Mouse (Mus musculus) liver, embryonic 14.5 days (tissue): ENCODE results near the gene Gfpt1. TPM values are rescaled to one million over a fixed set of nuclear protein-coding genes. Genes with fewer than 3 reads are reported as not detected.
A peak's percentile ranks its signal among the peaks of the same experiment; 100 is the strongest.

Experiments used
- ATAC-seq: fragments of 200-750 bp; cut with Nextera tagmentation; 2 replicates; pipeline ENCODE4 v1.8.0; 2017; ENCODE audit warnings: moderate number of reproducible peaks, mild to moderate bottlenecking, moderate library complexity; ENCODE audit not compliant: insufficient read depth
- DNase-seq, 3 experiments: peaks; one replicate each; pipeline ENCODE4 v3.0.0-alpha.2; 2012 to 2013; ENCODE audit warnings: low read depth in 3 of 3, low spot score in 3 of 3
- H3K27ac ChIP-seq: fragments of 300-500 bp; sonication (generic); 2 replicates; pipeline ENCODE4 v1.5.1; 2014; ENCODE audit warnings: moderate library complexity, mild to moderate bottlenecking, control low read depth, inconsistent platforms
- H3K27me3 ChIP-seq: fragments of 300-500 bp; sonication (generic); 2 replicates; pipeline ENCODE4 v1.6.1; 2014; ENCODE audit warnings: mild to moderate bottlenecking, low read length, moderate library complexity; ENCODE audit not compliant: control insufficient read depth, insufficient read depth
- H3K36me3 ChIP-seq: fragments of 300-500 bp; sonication (generic); replicated peaks from 2 replicates; pipeline ENCODE4 v1.6.1; 2014; ENCODE audit warnings: low read depth; ENCODE audit not compliant: control insufficient read depth, insufficient read depth
- H3K4me1 ChIP-seq, 2 experiments: fragments of 200-500 bp in 1 of 2; fragments of 300-500 bp in 1 of 2; sonication (generic) in 1 of 2; replicated peaks; 2 replicates each; pipeline ENCODE4 v1.6.1; 2012 to 2014; ENCODE audit warnings: antibody characterized with exemption in 1 of 2, inconsistent platforms in 1 of 2, low read length in 1 of 2; ENCODE audit not compliant: control insufficient read depth in 2 of 2, insufficient read depth in 2 of 2
- H3K4me2 ChIP-seq: fragments of 300-500 bp; sonication (generic); 2 replicates; pipeline ENCODE4 v1.6.1; 2014; ENCODE audit warnings: low read depth, mild to moderate bottlenecking, control low read depth, moderate library complexity
- H3K4me3 ChIP-seq, 2 experiments: fragments of 200-500 bp in 1 of 2; fragments of 300-500 bp in 1 of 2; sonication (generic) in 1 of 2; 2 replicates each; pipeline ENCODE4 v1.5.1; 2012 to 2014; ENCODE audit warnings: low read depth in 2 of 2, low read length in 2 of 2, mild to moderate bottlenecking in 2 of 2, control low read depth in 1 of 2, inconsistent platforms in 1 of 2, moderate library complexity in 1 of 2; ENCODE audit not compliant: insufficient read depth in 1 of 2
- H3K9ac ChIP-seq: fragments of 300-500 bp; sonication (generic); replicated peaks from 2 replicates; pipeline ENCODE4 v1.6.1; 2014; ENCODE audit warnings: mild to moderate bottlenecking, control low read depth, moderate library complexity
- H3K9me3 ChIP-seq: fragments of 300-500 bp; sonication (generic); 2 replicates; pipeline ENCODE4 v1.6.1; 2016; ENCODE audit warnings: low read length, mixed read lengths; ENCODE audit not compliant: control insufficient read depth
- CTCF ChIP-seq: IDR thresholded peaks from 2 replicates; pipeline ENCODE4 v1.5.1; 2016; ENCODE audit warnings: antibody characterized with exemption, low read depth, control low read depth
- EP300 ChIP-seq: IDR thresholded peaks from 2 replicates; pipeline ENCODE4 v1.6.1; 2016; ENCODE audit warnings: antibody characterized with exemption, low read depth
- WGBS: fragments of 180-500 bp; shearing (Covaris S2); extraction: QIAGEN DNeasy Blood & Tissue Kit; methylation state at CpG from one replicate; pipeline ENCODE4 v1.1.7; 2014; ENCODE audit not compliant: insufficient replicate concordance; 5-methylcytosine and 5-hydroxymethylcytosine counted together
- polyA plus RNA-seq, 2 experiments: library from polyadenylated mRNA; depleted of rRNA in 1 of 2; stranded (reverse) in 1 of 2; unstranded in 1 of 2; fragments of >200 nt; fragmentation: Nextera tagmentation in 1 of 2; extraction: Ambion mirVana in 1 of 2; gene quantifications; 2 replicates each; pipeline versions ENCODE4 v1.2.1 to v1.2.3; 2012 to 2014

The Gfpt1 gene
- polyA plus RNA-seq, 2 experiments: 5.2 to 5.5 TPM

- TF ChIP-seq EP300 (no peak), CTCF (peak; percentile 93)
- H3K27ac ChIP-seq: no peak overlapping the region
- no peak overlapping the region for H3K9ac ChIP-seq
- no peak overlapping the region for H3K4me3 ChIP-seq
- no peak overlapping the region for H3K4me2 ChIP-seq
- no peaks in the 10 kb centered on the region for H3K9me3 ChIP-seq
- ATAC-seq: 0 out of 2 replicates have a peak, but pooled peaks have one; percentile 55
- H3K36me3 ChIP-seq: no peaks in the 10 kb centered on the region
- H3K27me3 ChIP-seq: no peaks in the 10 kb centered on the region
- 0 out of 4 replicates have a peak, but pooled peaks cover 0 to 3% of the 10 kb centered on the region in 2 experiments for H3K4me1 ChIP-seq
- WGBS: 38% methylated on average over 8 of the region's 8 CpGs
- DNase-seq: peak; percentile 61 to 67 (median 63)
Observed at GRCm38 (mm10) chr6:87002521-87003055, 40.1 kb upstream of the Gfpt1 start.

- Histone ChIP-seq H3K4me2 (no peak overlapping the region), H3K27me3 (no peaks in the 10 kb centered on the region), H3K4me3 (no peak overlapping the region), H3K9me3 (no peaks in the 10 kb centered on the region), H3K36me3 (no peaks in the 10 kb centered on the region), H3K27ac (no peak overlapping the region), H3K9ac (no peak overlapping the region), H3K4me1 (peaks cover 0 to 4% of the 10 kb centered on the region in 2 experiments; a peak in 1 of 4 replicates)
- no peak for TF ChIP-seq CTCF
- no peak for TF ChIP-seq EP300
- 38% methylated on average over 2 of the region's 2 CpGs for WGBS
- ATAC-seq (no peak), DNase-seq (no peak)
Observed at GRCm38 (mm10) chr6:87004099-87004498, 38.5 kb upstream of the Gfpt1 start.

GRCm38 (mm10) chr6:87005577-87005976 is 37.1 kb upstream of the Gfpt1 start:
- no peak overlapping the region for H3K27ac ChIP-seq
- no peak overlapping the region for H3K9ac ChIP-seq
- ATAC-seq: no peak
- H3K4me3 ChIP-seq: no peak overlapping the region
- no peaks in the 10 kb centered on the region for H3K36me3 ChIP-seq
- DNase-seq: no peak
- TF ChIP-seq CTCF: no peak
- TF ChIP-seq EP300: no peak
- H3K27me3 ChIP-seq: no peaks in the 10 kb centered on the region
- H3K4me2 ChIP-seq: no peak overlapping the region
- peaks cover 3 to 7% of the 10 kb centered on the region in 2 experiments; a peak in 2 of 4 replicates for H3K4me1 ChIP-seq
- no peaks in the 10 kb centered on the region for H3K9me3 ChIP-seq

GRCm38 (mm10) chr6:87008887-87009286 is 33.8 kb upstream of the Gfpt1 start, which contains the start of gene Nfu1:
Gene Nfu1, plus strand, starts transcription at chr6:87009236.
- no peak for DNase-seq
- H3K27me3 ChIP-seq: no peaks in the 10 kb centered on the region
- H3K4me3 ChIP-seq: peak within 1 kb of the TSS; percentile 63 to 95
- H3K27ac ChIP-seq: peak within 1 kb of the TSS; percentile 52
- no peaks in the 10 kb centered on the region for H3K36me3 ChIP-seq
- peak within 1 kb of the TSS; percentile 72 for H3K4me2 ChIP-seq
- ATAC-seq: no peak
- no peaks in the 10 kb centered on the region for H3K9me3 ChIP-seq
- peaks cover 13 to 16% of the 10 kb centered on the region in 2 experiments for H3K4me1 ChIP-seq
- H3K9ac ChIP-seq: peak within 1 kb of the TSS; percentile 76
- TF ChIP-seq CTCF (no peak), EP300 (no peak)
- 66% methylated on average over 6 of the region's 6 CpGs for WGBS

GRCm38 (mm10) chr6:87009692-87010328 is 32.8 kb upstream of the Gfpt1 start:
- DNase-seq (peak; percentile 86 to 89 (median 86)), ATAC-seq (peak; percentile 98)
- peak overlapping the region; percentile 72 for H3K4me2 ChIP-seq
- no peaks in the 10 kb centered on the region for H3K36me3 ChIP-seq
- H3K27me3 ChIP-seq: no peaks in the 10 kb centered on the region
- no peak for TF ChIP-seq CTCF
- no peak for TF ChIP-seq EP300
- under 1% methylated on average over 36 of the region's 36 CpGs for WGBS
- H3K9ac ChIP-seq: peak overlapping the region; percentile 76
- peak overlapping the region; percentile 52 for H3K27ac ChIP-seq
- H3K4me1 ChIP-seq: peaks cover 13 to 16% of the 10 kb centered on the region in 2 experiments
- H3K4me3 ChIP-seq: peak overlapping the region; percentile 63 to 95
- H3K9me3 ChIP-seq: no peaks in the 10 kb centered on the region
